Mouse (Mus musculus) hindbrain, embryonic 11.5 days (tissue): ENCODE measurements around the gene Uba52. TPM values are rescaled to one million over a fixed set of nuclear protein-coding genes. Genes with fewer than 3 reads are reported as not detected.

ENCODE experiments used
- ATAC-seq: fragments of 200-750 bp; cut with Nextera tagmentation; 2 replicates; pipeline ENCODE4 v1.8.0; 2017; ENCODE audit warnings: mild to moderate bottlenecking, moderate TSS enrichment, moderate library complexity; ENCODE audit not compliant: low FRiP score
- DNase-seq: peaks from one replicate; pipeline ENCODE4 v3.0.0-alpha.2; 2015; ENCODE audit warnings: low spot score
- H3K27ac ChIP-seq: fragments of 300-500 bp; sonication (generic); 2 replicates; pipeline ENCODE4 v1.5.1; 2014; ENCODE audit warnings: mild to moderate bottlenecking, low read depth, low read length
- H3K27me3 ChIP-seq: fragments of 300-500 bp; sonication (generic); 2 replicates; pipeline ENCODE4 v1.6.1; 2014; ENCODE audit warnings: mild to moderate bottlenecking, low read length, moderate library complexity, mixed read lengths; ENCODE audit not compliant: control insufficient read depth, insufficient read depth
- H3K36me3 ChIP-seq: fragments of 300-500 bp; sonication (generic); 2 replicates; pipeline ENCODE4 v1.6.1; 2014; ENCODE audit warnings: mild to moderate bottlenecking, low read length, moderate library complexity, mixed read lengths; ENCODE audit not compliant: control insufficient read depth, insufficient read depth
- H3K4me1 ChIP-seq: fragments of 300-500 bp; sonication (generic); replicated peaks from 2 replicates; pipeline ENCODE4 v1.6.1; 2014; ENCODE audit warnings: low read length, mixed read lengths; ENCODE audit not compliant: control insufficient read depth, insufficient read depth
- H3K4me2 ChIP-seq: fragments of 300-500 bp; sonication (generic); replicated peaks from 2 replicates; pipeline ENCODE4 v1.6.1; 2014; ENCODE audit warnings: mild to moderate bottlenecking, low read depth, low read length
- H3K4me3 ChIP-seq: fragments of 300-500 bp; sonication (generic); 2 replicates; pipeline ENCODE4 v1.5.1; 2014; ENCODE audit warnings: low read depth, low read length
- H3K9ac ChIP-seq: fragments of 300-500 bp; sonication (generic); 2 replicates; pipeline ENCODE4 v1.6.1; 2014; ENCODE audit warnings: low read depth, low read length
- H3K9me3 ChIP-seq: fragments of 300-500 bp; sonication (generic); 2 replicates; pipeline ENCODE4 v1.6.1; 2016; ENCODE audit warnings: low read length; ENCODE audit not compliant: control insufficient read depth
- WGBS: fragments of 180-500 bp; shearing (Covaris S2); extraction: QIAGEN DNeasy Blood & Tissue Kit; methylation state at CpG from one replicate; pipeline ENCODE4 v1.1.7; 2014; 5-methylcytosine and 5-hydroxymethylcytosine counted together
- polyA plus RNA-seq: library from polyadenylated mRNA; unstranded; fragments of >200 nt; fragmentation: Nextera tagmentation; extraction: Ambion mirVana; gene quantifications from 2 replicates; pipeline ENCODE4 v1.2.1, GENCODE M21; 2014

Gene Uba52
- polyA plus RNA-seq, 1 experiment from 2014 or later = 814 TPM

DNA sequence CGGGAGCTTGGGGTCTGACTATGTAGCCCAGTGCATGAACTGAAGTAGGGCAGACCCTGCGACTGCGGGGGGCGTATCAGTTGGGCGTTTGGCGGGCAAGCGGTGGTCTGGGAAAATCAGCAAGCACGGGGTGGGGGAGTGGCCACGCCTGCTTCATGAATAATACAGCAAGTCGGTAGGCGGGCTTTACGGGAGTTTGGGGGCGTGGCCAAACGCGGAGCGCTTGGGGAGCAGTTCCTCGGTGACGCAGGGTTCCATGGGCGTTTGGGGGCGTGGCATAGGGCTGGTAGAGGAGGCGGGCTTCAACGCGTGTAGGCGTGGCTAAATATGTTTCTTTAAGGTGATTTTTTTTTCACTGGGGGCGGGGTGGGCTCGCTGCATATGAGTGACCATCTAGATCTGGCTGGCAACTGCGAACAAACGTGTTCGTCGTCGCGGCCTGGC lies 28.1 kb upstream of the Uba52 start:
- H3K4me2 ChIP-seq = peak overlapping the region; percentile 91
- H3K4me1 ChIP-seq = peaks cover 5% of the 10 kb centered on the region; the same call in 1 of the 2 replicates
- peak; percentile 81 for ATAC-seq
- H3K9ac ChIP-seq = peak overlapping the region; percentile 43; the same call in 1 of the 2 replicates
- peak; percentile 100 for DNase-seq
- H3K36me3 ChIP-seq = peaks cover under 1% of the 10 kb centered on the region; the same call in 1 of the 2 replicates
- no peaks in the 10 kb centered on the region for H3K27me3 ChIP-seq
- H3K4me3 ChIP-seq = peak overlapping the region; percentile 81
- H3K9me3 ChIP-seq = no peaks in the 10 kb centered on the region
- H3K27ac ChIP-seq = peak overlapping the region; percentile 91
- 0% methylated on average over 32 of the region's 32 CpGs for WGBS

- peaks cover 5% of the 10 kb centered on the region; the same call in 1 of the 2 replicates for H3K4me1 ChIP-seq
- no peaks in the 10 kb centered on the region for H3K27me3 ChIP-seq
- ATAC-seq (peak; percentile 33), DNase-seq (peak; percentile 54)
- H3K27ac ChIP-seq = peak overlapping the region; percentile 91
- peak overlapping the region; percentile 81 for H3K4me3 ChIP-seq
- no peaks in the 10 kb centered on the region for H3K9me3 ChIP-seq
- peaks cover 3% of the 10 kb centered on the region; the same call in 1 of the 2 replicates for H3K36me3 ChIP-seq
- peak overlapping the region; percentile 8; the same call in 1 of the 2 replicates for H3K9ac ChIP-seq
- peak overlapping the region; percentile 91 for H3K4me2 ChIP-seq
- 16% methylated on average over 24 of the region's 24 CpGs for WGBS
Measured at GRCm38 (mm10) chr8:70538024-70538579, 27.5 kb upstream of the Uba52 start.

DNA sequence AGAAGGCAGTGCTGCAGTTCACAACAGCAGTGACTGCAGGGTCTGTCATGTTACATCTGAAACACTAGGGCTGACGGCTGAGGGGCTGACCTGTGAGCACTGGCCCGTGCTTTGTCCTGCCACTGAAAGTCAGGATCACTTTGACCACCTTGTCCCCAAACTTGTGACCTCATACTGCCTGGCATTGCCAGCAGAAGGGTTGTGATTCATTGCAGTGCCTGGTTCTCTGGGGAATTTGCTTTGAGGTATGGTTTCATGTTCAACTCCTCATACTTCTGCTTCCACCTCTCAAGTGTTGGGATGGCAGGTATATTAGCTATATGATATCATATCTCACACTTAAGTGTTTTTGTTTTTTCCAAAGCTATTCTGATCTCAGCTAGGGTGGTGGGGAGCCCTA lies 25.1 kb upstream of the Uba52 start:
- no peak for ATAC-seq
- Histone ChIP-seq H3K27ac (no peak overlapping the region), H3K9ac (no peak overlapping the region), H3K4me1 (peaks cover 5% of the 10 kb centered on the region; the same call in 1 of the 2 replicates), H3K4me3 (no peak overlapping the region), H3K36me3 (peaks cover 9% of the 10 kb centered on the region; the same call in 1 of the 2 replicates), H3K9me3 (no peaks in the 10 kb centered on the region), H3K4me2 (no peak overlapping the region), H3K27me3 (no peaks in the 10 kb centered on the region)
- no peak for DNase-seq
- WGBS = 93% methylated on average over 2 of the region's 2 CpGs

- 93% methylated on average over 3 of the region's 3 CpGs for WGBS
- Histone ChIP-seq H3K27me3 (no peaks in the 10 kb centered on the region), H3K4me1 (peaks cover 3% of the 10 kb centered on the region; the same call in 1 of the 2 replicates), H3K4me3 (no peak overlapping the region), H3K9ac (no peak overlapping the region), H3K36me3 (peaks cover 9% of the 10 kb centered on the region; the same call in 1 of the 2 replicates), H3K9me3 (no peaks in the 10 kb centered on the region), H3K4me2 (no peak overlapping the region), H3K27ac (no peak overlapping the region)
- ATAC-seq = no peak
- no peak for DNase-seq
Measured at GRCm38 (mm10) chr8:70535221-70535620, 24.6 kb upstream of the Uba52 start.

GRCm38 (mm10) chr8:70534281-70534680 lies 23.7 kb upstream of the Uba52 start:
- no peak for DNase-seq
- ATAC-seq = no peak
- H3K4me2 ChIP-seq = no peak overlapping the region
- no peak overlapping the region for H3K4me3 ChIP-seq
- H3K27me3 ChIP-seq = no peaks in the 10 kb centered on the region
- WGBS = 95% methylated on average over 12 of the region's 12 CpGs
- no peak overlapping the region for H3K27ac ChIP-seq
- no peak overlapping the region for H3K9ac ChIP-seq
- no peaks in the 10 kb centered on the region for H3K4me1 ChIP-seq
- peaks cover 12% of the 10 kb centered on the region; the same call in 1 of the 2 replicates for H3K36me3 ChIP-seq
- no peaks in the 10 kb centered on the region for H3K9me3 ChIP-seq

GRCm38 (mm10) chr8:70530314-70530713 lies 19.7 kb upstream of the Uba52 start:
- H3K4me1 ChIP-seq = peaks cover 5% of the 10 kb centered on the region; the same call in 1 of the 2 replicates
- WGBS = 87% methylated on average over 2 of the region's 2 CpGs
- no peak for DNase-seq
- H3K27ac ChIP-seq = no peak overlapping the region
- no peak for ATAC-seq
- peaks cover 12% of the 10 kb centered on the region; the same call in 1 of the 2 replicates for H3K36me3 ChIP-seq
- no peak overlapping the region for H3K4me2 ChIP-seq
- H3K9ac ChIP-seq = no peak overlapping the region
- H3K9me3 ChIP-seq = no peaks in the 10 kb centered on the region
- H3K4me3 ChIP-seq = no peak overlapping the region
- H3K27me3 ChIP-seq = no peaks in the 10 kb centered on the region

DNA sequence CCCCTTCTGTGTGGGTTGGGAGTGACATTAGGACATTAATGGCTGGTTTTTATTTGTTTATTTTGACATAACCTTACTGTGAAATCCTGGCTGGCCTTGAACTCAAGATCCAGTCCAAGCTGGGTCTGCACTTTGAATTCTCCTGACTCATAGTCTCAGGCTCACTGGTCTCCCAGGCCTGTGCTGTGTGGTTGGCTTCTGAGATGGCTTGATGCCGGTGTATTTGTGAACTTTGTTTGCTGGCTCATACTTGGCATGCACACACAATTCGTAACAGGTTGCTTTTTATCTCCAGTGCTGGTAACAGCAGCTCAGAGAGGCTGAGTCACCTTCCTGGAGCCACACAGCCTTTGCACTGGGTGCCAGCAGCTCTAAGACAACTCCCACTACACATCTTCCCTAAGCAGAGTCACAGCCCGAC lies 19.1 kb upstream of the Uba52 start:
- 96% methylated on average over 3 of the region's 3 CpGs for WGBS
- Histone ChIP-seq H3K4me1 (peaks cover 5% of the 10 kb centered on the region; the same call in 1 of the 2 replicates), H3K9me3 (no peaks in the 10 kb centered on the region), H3K4me2 (no peak overlapping the region), H3K36me3 (peaks cover 12% of the 10 kb centered on the region; the same call in 1 of the 2 replicates), H3K27me3 (no peaks in the 10 kb centered on the region), H3K27ac (no peak overlapping the region), H3K4me3 (peak overlapping the region; percentile 10; the same call in 1 of the 2 replicates), H3K9ac (0 out of 2 replicates have a peak overlapping the region, but pooled peaks have one; percentile 2)
- no peak for ATAC-seq
- DNase-seq = no peak

DNA sequence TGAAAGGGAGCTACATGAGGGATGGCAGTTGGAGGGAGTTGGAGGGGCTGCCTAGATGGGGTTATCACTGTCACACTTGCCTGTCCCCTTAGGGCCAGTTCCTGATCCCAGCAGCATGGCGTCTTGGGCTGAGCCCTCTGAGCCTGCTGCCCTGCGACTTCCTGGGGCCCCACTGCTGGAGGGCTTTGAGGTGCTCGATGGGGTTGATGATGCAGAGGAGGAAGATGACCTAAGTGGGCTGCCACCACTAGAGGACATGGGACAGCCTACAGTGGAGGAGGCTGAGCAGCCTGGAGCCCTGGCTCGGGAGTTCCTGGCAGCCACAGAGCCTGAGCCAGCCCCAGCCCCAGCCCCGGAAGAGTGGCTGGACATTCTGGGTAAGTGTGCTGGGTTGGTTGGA lies 18.7 kb upstream of the Uba52 start:
- H3K27me3 ChIP-seq = no peaks in the 10 kb centered on the region
- H3K9ac ChIP-seq = 0 out of 2 replicates have a peak overlapping the region, but pooled peaks have one; percentile 2
- DNase-seq = no peak
- H3K36me3 ChIP-seq = peaks cover 12% of the 10 kb centered on the region; the same call in 1 of the 2 replicates
- WGBS = 91% methylated on average over 5 of the region's 5 CpGs
- H3K27ac ChIP-seq = no peak overlapping the region
- no peak overlapping the region for H3K4me2 ChIP-seq
- ATAC-seq = no peak
- H3K4me3 ChIP-seq = no peak overlapping the region
- H3K9me3 ChIP-seq = no peaks in the 10 kb centered on the region
- H3K4me1 ChIP-seq = peaks cover 5% of the 10 kb centered on the region; the same call in 1 of the 2 replicates
